Mouse (Mus musculus): Measurements from ENCODE around the gene Scpep1.
A peak's percentile ranks its signal among the peaks of the same experiment; 100 is the strongest.

Scpep1 gene

DNA sequence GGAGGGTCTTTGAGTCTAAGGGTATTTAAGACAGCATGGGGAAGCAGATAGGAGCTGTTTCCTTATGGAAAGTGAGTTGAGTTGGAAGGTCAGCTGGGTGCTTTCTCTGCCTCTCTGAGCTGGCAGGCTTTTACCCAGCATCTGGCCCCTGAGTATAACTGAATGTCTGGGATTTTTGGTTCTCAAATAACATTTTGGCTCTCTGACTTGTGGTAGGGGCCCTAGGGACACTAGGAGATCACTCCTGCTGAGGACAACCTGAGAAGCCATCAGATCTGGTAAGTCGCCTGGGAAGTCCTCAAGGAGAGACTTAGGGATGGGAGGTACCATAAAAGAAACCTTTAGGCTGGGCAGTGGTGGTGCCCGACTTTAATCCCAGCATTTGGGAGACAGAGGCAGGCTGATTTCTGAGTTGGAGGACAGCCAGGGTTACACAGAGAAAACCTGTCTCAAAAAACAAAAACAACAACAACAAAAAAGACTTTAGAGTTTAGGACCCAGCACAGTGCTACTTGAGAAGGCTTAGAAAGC lies 15.0 kb upstream of the Scpep1 start, which contains the start of gene Coil:
Coil (plus strand) TSS at position 51 of the 531 bp plus-strand sequence.
- no peak for DNase-seq

DNA sequence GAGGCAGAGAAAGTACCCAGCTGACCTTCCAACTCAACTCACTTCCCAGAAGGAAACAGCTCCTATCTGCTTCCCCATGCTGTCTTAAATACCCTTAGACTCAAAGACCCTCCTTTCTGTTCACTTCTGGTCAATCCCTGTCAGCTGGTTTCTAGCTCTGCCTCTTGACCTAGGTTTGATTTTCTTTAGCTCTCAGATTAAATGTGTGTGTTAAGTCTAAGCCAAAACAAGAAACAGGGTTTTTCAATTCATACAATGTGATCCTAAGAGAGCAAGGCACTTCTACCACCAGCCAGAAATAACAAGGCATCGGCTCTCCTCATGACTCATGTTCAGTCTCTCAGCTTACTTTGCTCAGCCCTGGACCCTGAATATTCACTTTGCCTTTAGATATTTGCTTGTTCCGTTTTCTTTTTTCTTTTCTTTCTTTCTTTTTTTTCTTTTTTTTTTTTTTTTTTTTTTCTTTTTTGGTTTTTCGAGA lies 11.7 kb upstream of the Scpep1 start, which contains the start of gene Elobl:
Elobl (minus strand) TSS at position 51 of the 481 bp plus-strand sequence.
- no peak for DNase-seq

DNA sequence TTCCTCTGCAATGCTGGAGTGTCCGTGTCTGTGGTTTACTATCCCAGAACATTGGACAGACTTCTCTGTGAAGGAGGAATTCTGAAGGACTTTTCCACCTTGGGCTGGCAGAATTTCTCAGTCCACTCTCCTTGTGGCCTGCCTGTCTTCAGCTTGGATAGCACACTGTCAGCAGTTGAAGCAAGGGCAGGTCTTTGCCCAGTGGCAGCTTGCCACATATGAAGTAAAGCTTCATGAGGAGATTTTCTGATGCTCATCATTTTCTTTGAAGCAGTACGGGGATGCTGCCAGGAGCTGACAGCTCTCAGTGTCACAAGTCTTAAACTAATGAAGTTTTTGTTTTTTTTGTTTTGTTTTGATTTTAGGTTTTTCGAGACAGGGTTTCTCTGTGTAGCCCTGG lies 3.6 kb upstream of the Scpep1 start:
- peak; percentile 74 for DNase-seq

DNA sequence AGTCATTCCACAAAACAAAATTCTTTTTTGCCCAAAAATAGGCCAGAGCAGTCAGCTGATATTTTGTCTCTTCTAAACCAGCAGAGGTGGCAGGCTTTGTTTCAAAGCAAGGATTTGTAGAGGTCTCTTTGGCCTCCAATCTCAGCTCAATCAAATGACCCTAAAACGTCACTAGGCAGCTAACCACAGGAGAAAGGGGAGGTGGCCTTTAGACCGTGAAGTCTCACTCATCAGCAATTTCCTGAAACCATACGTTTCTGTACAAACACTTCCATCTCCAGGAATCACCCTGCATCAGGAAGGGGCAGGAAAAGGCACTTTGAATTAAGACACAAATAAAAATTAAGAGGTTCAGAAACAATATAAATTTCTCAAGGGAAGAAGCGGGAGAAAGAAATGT lies 462 bp downstream of the Scpep1 start:
- DNase-seq, result peak; percentile 37

DNA sequence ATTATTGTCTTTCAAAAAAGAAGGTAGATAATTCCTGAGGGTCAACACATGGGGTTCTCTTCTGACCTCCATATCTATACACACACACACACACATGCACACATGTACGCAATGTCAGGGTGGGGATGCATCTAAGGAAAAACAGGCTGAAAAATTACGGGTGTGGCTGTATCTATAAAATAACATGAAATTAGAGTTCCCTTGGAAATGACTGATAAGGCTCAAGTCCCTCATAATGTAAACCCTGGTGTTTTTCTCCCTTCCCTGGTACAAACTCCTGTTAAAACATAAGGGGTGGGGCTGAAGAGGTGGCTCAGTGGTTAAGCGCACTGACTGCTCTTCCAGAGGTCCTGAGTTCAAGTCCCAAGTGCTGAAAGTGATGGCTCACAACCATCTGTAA lies 1.7 kb downstream of the Scpep1 start:
- no peak for DNase-seq

DNA sequence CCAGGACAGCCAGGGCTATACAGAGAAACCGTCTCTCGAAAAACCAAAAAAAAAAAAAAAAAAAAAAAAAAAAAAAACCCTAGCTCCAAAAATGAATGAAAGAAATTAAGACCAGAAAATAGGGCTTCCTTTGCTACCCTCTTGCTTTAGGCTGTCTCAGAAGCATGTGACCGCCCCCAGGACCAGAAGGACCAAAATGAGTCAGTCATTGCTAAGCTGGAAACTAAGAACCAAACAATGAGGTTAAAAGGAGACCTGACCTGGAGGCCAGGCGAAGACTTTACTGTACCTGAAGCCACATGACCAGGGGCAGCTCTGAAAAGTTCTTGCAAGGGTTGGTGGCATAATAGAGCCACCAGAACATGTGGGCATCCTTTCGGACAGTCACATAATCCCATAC lies 3.1 kb downstream of the Scpep1 start:
- DNase-seq, result no peak

DNA sequence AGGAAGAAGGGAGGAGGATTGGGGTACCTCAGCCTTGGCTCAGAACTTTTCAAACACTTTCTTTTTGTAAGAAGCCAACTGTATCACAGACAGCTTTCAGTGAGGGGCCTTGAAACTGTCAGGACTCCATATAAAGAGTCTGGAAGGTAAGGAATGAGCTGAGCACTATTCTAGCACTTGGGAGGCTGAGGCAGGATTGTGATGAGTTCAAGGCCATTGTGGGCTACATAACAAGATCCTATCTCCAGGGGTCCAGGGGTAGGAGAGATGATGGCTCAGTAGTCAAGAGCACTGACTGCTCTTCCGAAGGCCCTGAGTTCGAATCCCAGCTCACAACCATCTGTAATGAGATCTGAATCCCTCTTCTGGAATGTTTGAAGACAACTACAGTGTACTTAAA lies 3.7 kb downstream of the Scpep1 start:
- no peak for DNase-seq

DNA sequence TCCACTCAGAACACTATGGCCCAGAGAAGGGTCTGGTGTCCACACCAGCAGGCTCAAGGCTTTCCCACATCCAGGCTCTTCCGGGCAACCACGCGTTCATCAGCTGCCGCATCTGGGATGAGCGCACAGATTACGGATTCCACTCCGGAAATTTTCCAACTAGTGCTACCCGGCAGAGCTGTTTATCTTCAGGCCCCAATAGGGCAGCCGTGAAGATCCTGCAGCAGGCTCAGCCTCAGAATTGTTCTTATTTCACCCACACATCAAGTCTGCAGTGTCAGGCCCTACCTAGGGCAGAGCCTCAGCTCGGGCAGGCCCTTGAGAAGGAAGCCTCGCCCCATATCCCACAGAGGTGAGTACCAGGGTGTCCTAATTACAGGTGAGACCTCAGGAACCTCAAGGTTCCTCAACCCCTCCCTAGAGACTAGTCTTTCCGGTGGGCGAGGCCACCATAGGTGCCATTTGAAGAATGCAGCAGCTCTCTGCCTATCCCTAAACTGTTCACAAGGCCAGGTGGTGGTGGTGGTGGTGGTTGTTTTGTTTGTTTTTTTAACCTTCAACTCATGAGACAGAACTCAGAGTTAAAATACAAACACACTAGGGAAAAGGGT lies 4.5 kb downstream of the Scpep1 start:
- no peak for DNase-seq

DNA sequence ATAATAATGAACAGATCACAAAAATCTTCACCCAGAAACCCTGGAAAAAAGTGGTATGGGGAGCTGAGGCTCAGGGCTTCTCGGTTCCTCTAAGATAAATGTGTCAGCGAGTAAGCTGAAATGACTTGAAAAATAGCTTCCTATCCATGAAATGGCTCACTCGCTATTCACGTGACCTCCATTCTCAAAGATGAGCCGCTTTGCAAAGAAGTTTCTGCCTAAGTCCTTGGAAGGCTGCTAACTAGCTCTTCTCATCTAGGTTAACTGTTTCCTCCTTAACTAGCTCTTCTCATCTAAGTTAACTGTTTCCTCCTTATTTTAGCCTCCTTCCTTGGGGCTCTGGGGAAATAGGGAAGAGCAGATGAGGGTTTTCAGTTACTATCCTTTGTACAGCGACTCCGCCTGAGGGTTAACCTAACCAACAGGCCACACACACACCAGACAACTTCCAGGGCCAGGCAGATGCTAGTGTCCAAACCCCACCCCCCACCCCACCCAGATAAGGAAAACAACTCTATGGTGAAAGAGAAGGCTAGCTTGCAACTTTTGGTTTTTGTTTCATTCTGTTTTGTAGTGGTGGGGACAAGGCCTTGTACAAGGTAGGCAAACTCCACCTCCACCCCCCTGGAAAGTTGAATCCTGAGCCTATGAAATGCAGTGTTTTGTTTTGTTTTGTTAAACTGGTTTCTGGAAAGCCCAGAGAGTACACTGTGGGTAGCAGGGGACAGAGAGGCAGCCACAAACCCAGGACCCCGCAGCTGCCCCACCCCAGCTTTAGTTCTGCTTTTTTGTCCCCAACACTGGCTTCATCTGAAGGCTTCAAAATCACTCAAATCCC lies 5.2 kb downstream of the Scpep1 start:
- no peak for DNase-seq

DNA sequence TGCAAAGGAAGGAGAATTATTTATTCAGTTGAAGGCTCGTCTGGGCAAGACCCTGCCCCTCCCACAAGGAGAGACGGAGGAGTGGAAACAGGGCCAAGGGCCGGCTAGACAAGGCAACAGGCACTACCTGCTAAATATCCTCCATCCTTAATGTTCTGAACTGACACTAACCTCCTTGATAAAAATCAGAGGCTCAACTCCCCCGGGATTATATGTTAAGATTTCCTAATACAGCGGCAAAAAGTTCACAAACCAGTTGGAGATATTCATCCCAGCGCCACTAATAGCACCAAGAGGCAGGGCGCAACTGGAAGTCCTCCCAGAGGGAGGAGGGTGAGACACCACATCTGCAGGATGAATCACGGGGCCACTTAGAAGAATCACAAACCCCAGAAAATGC lies 6.4 kb downstream of the Scpep1 start:
- DNase-seq, result no peak

DNA sequence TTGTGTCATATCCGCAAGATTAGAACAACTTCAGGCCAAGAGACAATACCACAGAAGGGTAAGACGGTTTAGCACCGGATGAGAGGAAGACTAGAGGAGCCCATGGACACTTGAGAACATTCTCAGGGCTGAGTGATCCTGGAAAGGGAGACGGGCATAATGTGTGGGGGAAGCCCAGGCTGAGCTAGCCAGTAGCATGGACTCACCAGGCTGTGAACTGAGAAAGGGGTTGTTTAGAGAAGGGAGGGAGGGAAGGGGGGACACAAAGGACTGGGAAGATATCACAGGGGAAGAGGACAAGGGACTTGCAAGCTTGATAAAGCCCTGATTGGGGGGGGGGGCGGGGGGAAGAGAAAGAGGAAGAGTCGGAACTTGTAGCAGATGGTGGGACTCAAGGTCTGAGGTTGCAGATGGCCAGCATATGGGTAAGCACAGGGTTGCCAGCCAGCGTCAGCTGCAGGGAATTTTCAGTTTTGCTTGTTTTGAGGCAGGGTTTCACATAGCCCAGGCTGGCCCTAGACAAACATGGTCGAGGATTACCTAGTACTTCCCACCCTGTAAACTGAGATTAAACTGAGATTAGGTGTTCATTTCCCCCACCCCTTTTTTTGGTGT lies 9.2 kb downstream of the Scpep1 start:
- DNase-seq, result no peak

DNA sequence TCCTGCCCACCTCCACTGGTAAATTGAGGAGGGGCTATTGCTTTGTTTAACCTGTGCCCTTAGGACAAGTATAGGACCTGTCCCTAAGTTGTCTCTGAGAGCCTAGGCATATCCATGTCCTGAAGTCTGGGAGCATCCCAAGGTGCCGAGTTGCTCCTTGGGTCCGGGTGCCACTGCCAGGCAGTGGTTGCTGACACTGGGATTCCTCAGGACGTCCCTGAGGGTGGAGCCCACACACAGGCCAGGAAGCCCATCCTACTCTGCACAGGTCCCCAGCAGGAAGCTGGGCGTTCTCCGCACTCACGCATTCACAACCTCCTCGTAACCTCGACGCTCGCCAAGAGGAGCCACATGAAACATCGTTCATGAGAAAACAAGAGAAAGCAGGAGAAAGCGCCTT lies 13.8 kb downstream of the Scpep1 start:
- no peak for DNase-seq

DNA sequence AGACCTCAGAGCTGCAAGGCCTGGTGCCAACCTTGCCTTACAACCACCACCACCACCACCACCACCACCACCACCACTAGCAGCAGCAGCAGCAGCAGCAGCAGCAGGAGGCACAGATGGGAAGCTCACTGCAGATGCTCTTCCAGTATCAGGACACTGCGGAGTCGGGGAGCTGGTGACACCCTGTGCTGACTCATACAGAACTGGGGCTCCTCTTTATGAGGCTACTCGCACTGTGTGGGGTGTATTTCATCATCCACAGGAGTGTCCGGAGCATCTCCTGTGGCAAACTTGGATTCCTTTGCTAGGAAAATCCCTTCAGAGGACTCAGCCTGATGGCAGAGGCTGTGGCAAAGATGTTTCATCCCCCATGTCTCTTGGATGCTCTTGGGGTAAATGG lies 15.6 kb downstream of the Scpep1 start:
- no peak for DNase-seq

DNA sequence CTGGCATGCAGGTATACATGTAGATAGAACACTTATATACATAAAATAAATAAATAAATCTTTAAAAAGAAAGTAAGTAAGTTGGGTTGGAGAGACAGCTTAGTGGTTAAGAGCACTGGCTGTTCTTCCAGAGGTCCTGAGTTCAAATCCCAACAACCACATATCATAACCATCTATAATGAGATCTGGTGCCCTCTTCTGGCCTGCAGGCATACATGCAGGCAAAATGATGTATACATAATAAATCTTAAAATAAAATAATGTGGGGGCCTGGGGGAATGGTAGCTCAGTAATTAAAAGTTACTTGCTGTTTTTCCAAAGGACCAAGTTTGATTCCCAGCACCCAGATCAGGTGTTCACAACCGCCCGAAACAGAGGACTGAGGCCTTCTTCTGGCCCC lies 16.5 kb downstream of the Scpep1 start:
- DNase-seq, result no peak

DNA sequence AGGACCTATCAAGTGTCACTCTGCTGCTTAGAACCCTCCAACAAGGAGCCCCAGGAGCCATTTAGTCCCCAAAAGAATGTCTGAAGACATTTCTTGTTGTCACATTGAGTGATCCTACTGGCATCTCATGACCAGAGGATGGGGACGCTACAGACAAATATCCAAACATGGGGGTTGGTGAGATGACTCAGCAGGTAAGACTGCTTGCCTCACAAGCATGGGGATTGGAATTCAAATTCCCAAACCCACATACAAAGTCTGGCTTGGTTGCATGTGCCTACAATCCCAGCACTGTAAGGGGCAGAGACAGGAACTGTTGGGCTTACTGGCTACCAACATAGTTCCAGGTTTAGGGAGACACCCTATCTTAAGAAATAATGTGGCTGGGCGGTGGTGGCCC lies 17.4 kb downstream of the Scpep1 start:
- no peak for DNase-seq

DNA sequence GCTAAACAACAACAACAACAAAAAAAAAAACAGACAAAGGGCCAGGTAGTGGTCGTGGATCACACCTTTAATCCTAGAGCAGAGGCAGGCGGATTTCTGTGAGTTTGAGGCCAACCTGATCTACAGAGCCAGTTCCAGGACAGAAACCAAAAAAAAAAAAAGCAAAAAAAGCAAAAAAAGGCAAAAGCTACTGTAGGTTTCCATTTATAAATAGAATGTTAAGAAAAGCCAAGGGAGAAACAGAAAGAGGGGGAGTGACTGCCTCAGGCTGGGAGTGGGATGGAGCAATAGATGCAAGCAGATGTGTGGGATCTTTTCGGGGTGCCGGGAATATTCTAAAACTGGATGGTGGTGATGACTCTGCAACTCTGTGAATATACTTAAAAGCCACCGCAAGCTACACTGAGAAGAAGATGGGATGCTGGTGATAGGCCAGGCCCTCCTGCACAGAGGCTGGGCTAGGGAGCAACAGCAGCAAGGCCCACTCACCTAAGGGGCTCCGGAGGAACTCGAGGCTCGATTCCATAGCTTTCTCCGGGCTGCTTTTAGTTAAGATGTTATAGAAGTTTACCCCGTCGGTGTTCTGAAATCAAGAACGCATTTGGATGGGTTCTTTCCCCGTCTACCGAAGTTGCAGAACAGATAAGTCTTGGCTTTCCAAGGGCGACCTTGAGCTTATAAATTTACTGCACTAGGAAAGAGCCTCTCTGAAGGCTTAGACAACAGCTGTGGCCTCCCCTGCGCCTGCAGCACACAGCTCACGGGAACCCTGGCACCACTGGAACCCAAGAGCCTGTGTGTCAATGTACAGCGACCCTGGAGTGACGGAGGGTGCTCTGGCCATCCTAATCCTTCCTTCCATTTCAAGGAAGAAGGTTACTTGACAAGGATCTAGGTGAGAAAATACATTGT lies 20.9 kb downstream of the Scpep1 start:
- DNase-seq, result no peak

DNA sequence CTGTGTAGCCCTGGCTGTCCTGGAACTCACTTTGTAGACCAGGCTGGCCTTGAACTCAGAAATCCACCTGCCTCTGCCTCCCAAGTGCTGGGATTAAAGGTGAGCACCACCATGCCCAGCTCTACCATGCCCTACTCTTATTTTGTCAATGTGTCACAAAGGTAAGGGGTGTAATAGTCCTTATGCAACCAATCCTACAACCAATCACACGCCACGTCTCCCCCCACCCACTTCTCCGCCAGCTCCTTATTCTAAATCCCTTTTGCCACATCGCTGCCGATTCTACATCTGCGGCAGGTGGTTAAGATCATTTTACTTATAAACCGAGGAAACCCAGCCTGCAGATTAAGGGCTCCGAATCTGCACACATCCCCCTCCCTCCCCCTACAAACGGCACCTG lies 22.2 kb downstream of the Scpep1 start:
- no peak for DNase-seq

DNA sequence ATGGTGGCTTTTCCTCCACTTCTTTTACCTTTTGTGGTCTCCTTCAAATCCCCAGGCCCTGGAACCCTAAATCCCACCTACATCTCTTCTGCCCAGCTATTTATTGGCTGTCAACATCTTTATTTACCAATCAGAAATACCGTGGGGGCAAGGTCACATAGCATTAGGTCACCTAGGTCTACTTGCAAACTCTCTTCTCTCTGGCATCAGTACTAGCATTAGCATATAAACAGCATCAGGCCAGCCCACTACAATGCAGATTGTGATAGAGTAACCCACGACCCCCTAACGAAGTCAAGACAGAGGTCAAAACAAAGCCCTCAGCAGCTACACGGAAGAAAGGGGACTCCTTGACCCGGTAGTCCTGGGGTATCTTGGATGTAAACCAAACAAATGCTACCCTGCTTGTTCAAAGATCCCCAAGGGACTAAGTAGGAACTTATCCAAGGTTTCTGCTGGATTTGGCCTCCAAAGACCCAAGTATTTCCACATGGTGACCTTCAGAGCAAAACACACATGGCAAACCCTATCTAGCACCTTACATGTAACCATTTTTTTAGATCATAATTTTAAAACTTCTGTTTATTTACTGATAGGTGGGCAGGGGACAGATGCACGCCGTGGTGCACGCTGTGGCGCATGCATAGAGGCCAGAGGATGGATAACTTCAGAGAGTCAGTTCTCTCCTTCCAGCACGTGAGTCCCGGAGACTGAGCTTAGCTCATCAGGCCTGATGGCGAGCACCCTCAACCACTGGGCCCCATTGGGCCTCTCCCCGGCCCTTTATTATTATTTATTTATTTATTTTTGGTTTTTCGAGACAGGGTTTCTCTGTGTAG lies 23.4 kb downstream of the Scpep1 start:
- DNase-seq, result no peak

DNA sequence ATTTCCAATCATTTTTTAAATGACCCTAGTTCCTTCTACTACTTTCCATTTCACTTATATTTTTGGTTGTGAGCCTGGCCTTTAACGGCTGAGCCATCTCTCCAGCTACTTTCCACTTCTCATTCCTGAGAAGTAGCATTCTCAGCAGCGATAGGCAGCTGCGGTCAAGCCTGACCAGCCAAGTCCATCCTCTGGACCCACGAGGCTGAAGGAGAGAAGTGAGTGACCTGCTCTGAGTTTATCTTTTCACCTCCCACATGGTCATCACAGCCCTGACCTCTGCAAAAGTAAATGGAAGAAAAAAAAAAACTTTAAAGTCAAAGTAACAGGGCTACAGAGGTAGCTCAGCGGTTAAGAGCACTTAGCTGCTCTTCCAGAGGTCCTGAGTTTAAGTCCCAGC lies 28.7 kb downstream of the Scpep1 start:
- DNase-seq, result peak; percentile 64

DNA sequence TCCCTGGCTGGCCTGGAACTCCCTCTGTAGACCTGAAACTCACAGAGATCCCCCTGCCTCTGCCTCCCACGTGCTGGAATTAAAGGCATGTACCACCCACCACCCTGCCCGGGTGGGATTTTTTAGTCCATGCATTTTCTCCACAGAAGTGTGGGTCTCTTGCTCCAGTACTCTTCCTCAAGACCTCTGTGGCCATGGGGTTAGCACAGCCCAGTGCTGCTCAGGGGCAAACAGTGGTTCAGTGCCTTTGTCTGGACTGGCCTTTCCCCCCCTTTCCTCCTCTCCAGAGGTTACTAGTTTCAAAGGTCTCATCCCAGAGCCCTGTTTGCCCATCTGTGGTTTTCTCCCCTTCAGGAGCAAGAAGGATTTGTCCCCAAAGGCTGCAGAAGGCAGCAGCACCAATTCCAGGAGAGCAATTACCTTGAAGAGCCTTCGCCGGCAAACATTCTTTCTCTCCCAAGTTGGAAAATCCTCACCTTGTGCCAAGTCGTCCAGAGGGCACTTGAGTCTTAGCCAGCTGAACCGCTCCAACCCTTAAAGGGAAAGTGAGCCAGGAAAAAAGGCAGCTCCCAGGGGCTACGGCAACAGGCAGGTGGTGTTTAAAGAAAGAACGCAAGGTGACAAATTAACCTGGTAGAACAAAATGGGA lies 45.8 kb downstream of the Scpep1 start:
- DNase-seq, result peak; percentile 93

Measured in kidney, adult 11 months (tissue).